Mouse (Mus musculus) MEL (cell line): Measurements from ENCODE around the gene Zfp768. TPM values are rescaled to one million over a fixed set of nuclear protein-coding genes. Genes with fewer than 3 reads are reported as not detected.

Experiments
- DNase-seq: peaks from one replicate; pipeline ENCODE4 v3.0.0; 2011; ENCODE audit warnings: low read depth, low spot score
- H3K27ac ChIP-seq: 2 replicates; pipeline ENCODE4 v1.5.1; 2012; ENCODE audit warnings: low read depth, mild to moderate bottlenecking, control low read depth, low read length, moderate library complexity; ENCODE audit not compliant: control insufficient read depth
- H3K27me3 ChIP-seq, 2 experiments: fragments of 150-350 bp in 1 of 2; sonication (generic) in 1 of 2; 2 replicates each; pipeline ENCODE4 v1.6.1; 2012; ENCODE audit warnings: low read length in 2 of 2, mild to moderate bottlenecking in 2 of 2, improper control_type of control experiment in 1 of 2, moderate library complexity in 1 of 2; ENCODE audit not compliant: insufficient read depth in 2 of 2, control insufficient read depth in 1 of 2
- H3K36me3 ChIP-seq, 2 experiments: 2 replicates each; pipeline ENCODE4 v1.6.1; 2012 to 2014; ENCODE audit warnings: low read length in 2 of 2, improper control_type of control experiment in 1 of 2, inconsistent platforms in 1 of 2, mild to moderate bottlenecking in 1 of 2; ENCODE audit not compliant: insufficient read depth in 2 of 2, control insufficient read depth in 1 of 2
- H3K4me1 ChIP-seq, 2 experiments: fragments of 150-350 bp in 1 of 2; sonication (generic) in 1 of 2; 2 replicates each; pipeline ENCODE4 v1.6.1; 2012; ENCODE audit warnings: low read length in 2 of 2, improper control_type of control experiment in 1 of 2, mild to moderate bottlenecking in 1 of 2; ENCODE audit not compliant: insufficient read depth in 2 of 2, control insufficient read depth in 1 of 2
- H3K4me3 ChIP-seq, 2 experiments: fragments of 150-350 bp in 1 of 2; sonication (generic) in 1 of 2; 2 replicates each; pipeline ENCODE4 v1.5.1; 2012; ENCODE audit warnings: low read depth in 2 of 2, low read length in 2 of 2, mild to moderate bottlenecking in 2 of 2, moderate library complexity in 2 of 2, control low read depth in 1 of 2, improper control_type of control experiment in 1 of 2; ENCODE audit not compliant: control insufficient read depth in 1 of 2, insufficient read depth in 1 of 2
- H3K79me2 ChIP-seq: 2 replicates; pipeline ENCODE4 v1.6.1; 2012; ENCODE audit warnings: mild to moderate bottlenecking, low read length, moderate library complexity; ENCODE audit not compliant: control insufficient read depth, poor library complexity, insufficient read depth
- H3K9ac ChIP-seq: 2 replicates; pipeline ENCODE4 v1.6.1; 2012; ENCODE audit warnings: low read depth, mild to moderate bottlenecking, control low read depth, low read length, moderate library complexity; ENCODE audit not compliant: control insufficient read depth, poor library complexity, severe bottlenecking
- H3K9me3 ChIP-seq: fragments of 150-350 bp; sonication (generic); replicated peaks from 2 replicates; pipeline ENCODE4 v1.6.1; 2012; ENCODE audit warnings: mild to moderate bottlenecking, low read length, improper control_type of control experiment, moderate library complexity; ENCODE audit not compliant: insufficient read depth
- BHLHE40 ChIP-seq: IDR thresholded peaks from 2 replicates; pipeline ENCODE4 v1.6.1; 2012; ENCODE audit warnings: low read depth, mild to moderate bottlenecking, inconsistent platforms, low read length, improper control_type of control experiment, borderline replicate concordance
- CHD2 ChIP-seq: IDR thresholded peaks from 2 replicates; pipeline ENCODE4 v1.6.1; 2011; ENCODE audit warnings: low read length, improper control_type of control experiment
- CTCF ChIP-seq, 3 experiments: IDR thresholded peaks in 2 of 3; conservative IDR thresholded peaks in 1 of 3; 2 replicates each; pipeline ENCODE4 v1.5.1; 2011 to 2012; ENCODE audit warnings: low read length in 3 of 3, low read depth in 2 of 3, mild to moderate bottlenecking in 2 of 3, improper control_type of control experiment in 1 of 3, inconsistent platforms in 1 of 3, mixed read lengths in 1 of 3, moderate library complexity in 1 of 3; ENCODE audit not compliant: control insufficient read depth in 1 of 3, insufficient read depth in 1 of 3, poor library complexity in 1 of 3, severe bottlenecking in 1 of 3
- ELF1 ChIP-seq: IDR thresholded peaks from 2 replicates; pipeline ENCODE4 v1.6.1; 2014; ENCODE audit warnings: low read depth, mild to moderate bottlenecking, inconsistent platforms, low read length, improper control_type of control experiment, moderate library complexity
- EP300 ChIP-seq, 2 experiments: IDR thresholded peaks; 2 replicates each; pipeline ENCODE4 v1.6.1; 2011; ENCODE audit warnings: improper control_type of control experiment in 2 of 2, low read length in 2 of 2, low read depth in 1 of 2, mild to moderate bottlenecking in 1 of 2
- ETS1 ChIP-seq: IDR thresholded peaks from 2 replicates; pipeline ENCODE4 v1.6.1; 2012; ENCODE audit warnings: low read depth, mild to moderate bottlenecking, inconsistent platforms, low read length, improper control_type of control experiment, moderate library complexity
- GABPA ChIP-seq: IDR thresholded peaks from 2 replicates; pipeline ENCODE4 v1.6.1; 2012; ENCODE audit warnings: low read depth, mild to moderate bottlenecking, inconsistent platforms, low read length, improper control_type of control experiment, moderate library complexity
- GATA1 ChIP-seq: IDR thresholded peaks from 2 replicates; pipeline ENCODE4 v1.6.1; 2011; ENCODE audit warnings: low read depth, low read length, improper control_type of control experiment
- KAT2A ChIP-seq: conservative IDR thresholded peaks from 2 replicates; pipeline ENCODE4 v1.6.1; 2012; ENCODE audit warnings: low read depth, low read length, improper control_type of control experiment, inconsistent platforms
- MAZ ChIP-seq: IDR thresholded peaks from 2 replicates; pipeline ENCODE4 v1.6.1; 2012; ENCODE audit warnings: low read depth, mild to moderate bottlenecking, inconsistent platforms, low read length, improper control_type of control experiment
- MEF2A ChIP-seq: IDR thresholded peaks from 2 replicates; pipeline ENCODE4 v1.6.1; 2014; ENCODE audit warnings: low read depth, mild to moderate bottlenecking, inconsistent platforms, low read length, improper control_type of control experiment; ENCODE audit not compliant: poor library complexity, insufficient replicate concordance, severe bottlenecking; ENCODE audit errors: extremely low read depth
- MXI1 ChIP-seq: IDR thresholded peaks from 2 replicates; pipeline ENCODE4 v1.6.1; 2011; ENCODE audit warnings: mild to moderate bottlenecking, low read depth, low read length, improper control_type of control experiment
- MYB ChIP-seq: IDR thresholded peaks from 2 replicates; pipeline ENCODE4 v1.6.1; 2011; ENCODE audit warnings: mild to moderate bottlenecking, low read depth, low read length, improper control_type of control experiment
- MYC ChIP-seq: IDR thresholded peaks from 2 replicates; pipeline ENCODE4 v1.6.1; 2011; ENCODE audit warnings: low read depth, mild to moderate bottlenecking, low read length, improper control_type of control experiment, moderate library complexity
- NELFE ChIP-seq: IDR thresholded peaks from 2 replicates; pipeline ENCODE4 v1.6.1; 2011; ENCODE audit warnings: low read depth, low read length, improper control_type of control experiment
- NRF1 ChIP-seq: IDR thresholded peaks from 2 replicates; pipeline ENCODE4 v1.6.1; 2014; ENCODE audit warnings: low read depth, mild to moderate bottlenecking, inconsistent platforms, low read length, improper control_type of control experiment, moderate library complexity; ENCODE audit not compliant: poor library complexity, insufficient read depth, severe bottlenecking
- SMC3 ChIP-seq: IDR thresholded peaks from 2 replicates; pipeline ENCODE4 v1.6.1; 2011; ENCODE audit warnings: low read depth, low read length, improper control_type of control experiment
- USF1 ChIP-seq: IDR thresholded peaks from 2 replicates; pipeline ENCODE4 v1.6.1; 2014; ENCODE audit warnings: low read depth, mild to moderate bottlenecking, inconsistent platforms, low read length, improper control_type of control experiment, moderate library complexity
- USF2 ChIP-seq, 2 experiments: IDR thresholded peaks; 2 replicates each; pipeline ENCODE4 v1.6.1; 2011 to 2012; ENCODE audit warnings: improper control_type of control experiment in 2 of 2, low read length in 2 of 2, borderline replicate concordance in 1 of 2, inconsistent platforms in 1 of 2, low read depth in 1 of 2, mild to moderate bottlenecking in 1 of 2; ENCODE audit not compliant: insufficient read depth in 1 of 2
- ZNF384 ChIP-seq: IDR thresholded peaks from 2 replicates; pipeline ENCODE4 v1.6.1; 2012; ENCODE audit warnings: low read depth, mild to moderate bottlenecking, inconsistent platforms, low read length, improper control_type of control experiment
- polyA plus RNA-seq, 2 experiments: library from polyadenylated mRNA; stranded (reverse) in 1 of 2; unstranded in 1 of 2; fragments of >175 nt in 1 of 2; fragments of >200 nt in 1 of 2; gene quantifications; 2 replicates each; pipeline versions ENCODE4 v1.2.1 to v1.2.4; 2012; ENCODE audit warnings: low replicate concordance in 2 of 2, low read depth in 1 of 2; ENCODE audit not compliant: insufficient read length in 2 of 2, insufficient read depth in 1 of 2, missing spikeins in 1 of 2
- total RNA-seq: library from RNA; depleted of rRNA; stranded (reverse); fragments of 300-350 nt; gene quantifications from 2 replicates; pipeline ENCODE4 v1.2.3, GENCODE M21; 2012

The Zfp768 gene
- total and polyA plus RNA-seq, 3 experiments: 5.4 to 12.0 TPM; not detected in 1

- H3K79me2 ChIP-seq: no peaks in the 10 kb centered on the region
- TF ChIP-seq SMC3 (peak; percentile 36), GATA1 (no peak), CTCF (IDR thresholded peaks at IDR 0.05 in 2 of 3, conservative IDR thresholded peaks at IDR 0.05 in 1 of 3; ENCODE audit: control insufficient read depth in 1 of 3, insufficient read depth in 1 of 3, low read depth in 2 of 3, low read length in 3 of 3, poor library complexity in 1 of 3, severe bottlenecking in 1 of 3) (peak; percentile 24 to 45 (median 37))
- no peak overlapping the region for H3K27ac ChIP-seq
- H3K36me3 ChIP-seq: no peaks in the 10 kb centered on the region
- no peak overlapping the region for H3K4me3 ChIP-seq
- H3K9me3 ChIP-seq: no peaks in the 10 kb centered on the region
- no peak overlapping the region for H3K9ac ChIP-seq
- no peaks in the 10 kb centered on the region for H3K27me3 ChIP-seq
- peak; percentile 18 for DNase-seq
- H3K4me1 ChIP-seq: no peaks in the 10 kb centered on the region
Measured at GRCm38 (mm10) chr7:127322085-127322484, 23.3 kb downstream of the Zfp768 start.

GRCm38 (mm10) chr7:127321106-127321505, 24.3 kb downstream of the Zfp768 start:
- no peak for TF ChIP-seq ETS1
- TF ChIP-seq GABPA: no peak
- TF ChIP-seq EP300 (IDR thresholded peaks at IDR 0.05; ENCODE audit: low read depth in 1 of 2, low read length in 2 of 2): no peak
- no peak for TF ChIP-seq KAT2A
- no peak for TF ChIP-seq BHLHE40
- no peak for TF ChIP-seq USF1
- TF ChIP-seq USF2 (IDR thresholded peaks at IDR 0.05; ENCODE audit: borderline replicate concordance in 1 of 2, insufficient read depth in 1 of 2, low read depth in 1 of 2, low read length in 2 of 2): no peak
- no peak for TF ChIP-seq MYC
- TF ChIP-seq SMC3: no peak
- TF ChIP-seq ELF1: no peak
- no peak for TF ChIP-seq ZNF384
- TF ChIP-seq MXI1: no peak
- no peak for TF ChIP-seq NELFE
- no peak for TF ChIP-seq CHD2
- TF ChIP-seq GATA1: no peak
- TF ChIP-seq MYB: no peak
- no peak for TF ChIP-seq NRF1
- TF ChIP-seq MAZ: no peak
- no peak for TF ChIP-seq MEF2A
- TF ChIP-seq, all 39 proteins: peak for 0
- no peaks in the 10 kb centered on the region for H3K36me3 ChIP-seq
- no peaks in the 10 kb centered on the region for H3K4me1 ChIP-seq
- no peak overlapping the region for H3K4me3 ChIP-seq
- no peak overlapping the region for H3K27ac ChIP-seq
- H3K27me3 ChIP-seq: no peaks in the 10 kb centered on the region
- H3K9ac ChIP-seq: no peak overlapping the region
- DNase-seq: no peak
- H3K9me3 ChIP-seq: no peaks in the 10 kb centered on the region
- H3K79me2 ChIP-seq: no peaks in the 10 kb centered on the region
